Comparison of ENCODE assay signal across 30 mouse cellular contexts in genomic region chr8:122428163-122428562, GRCm38 (mm10). TPM values are rescaled to one million over a fixed set of nuclear protein-coding genes. Genes with fewer than 3 reads are reported as not detected.
"Had no signal": no experiment of that assay in that cellular context is flagged by ENCODE, and none has a peak within 500 bp of the region (broad histone marks: within the 10 kb centered on the region; RNA-seq: fewer than 3 reads in every experiment).

No protein-coding gene starts in this region.

- H3K9me3 ChIP-seq: limb, embryonic 12.5 days; limb, embryonic 15.5 days; liver, embryonic 15.5 days had no signal

- H3K27ac ChIP-seq: kidney, postnatal 0 days; layer of hippocampus, adult 2 months; limb, embryonic 12.5 days; limb, embryonic 15.5 days; liver, embryonic 15.5 days had no signal

- H3K9ac ChIP-seq: limb, embryonic 12.5 days; limb, embryonic 15.5 days; liver, embryonic 15.5 days had no signal

- H3K27me3 ChIP-seq: limb, embryonic 12.5 days; limb, embryonic 15.5 days had no signal

- H3K4me3 ChIP-seq: layer of hippocampus, adult 2 months; limb, embryonic 12.5 days; limb, embryonic 15.5 days; liver, embryonic 15.5 days had no signal

- DNase-seq: kidney, adult 2 months; kidney, postnatal 25 days; layer of hippocampus, adult 9-11 months; lung, adult 2 months; lung, postnatal 36 days; midbrain, embryonic 14.5 days; thymus, adult 18-20 months; thymus, postnatal 36 days had no signal

RNA-seq across cellular contexts. Expression of gene Il17c, which starts 6.3 kb away (rescaled TPM):
- total RNA-seq: layer of hippocampus, adult 2 months; layer of hippocampus, postnatal 25 days; left cerebral cortex, adult 8-10 months; left cerebral cortex, postnatal 14 days; megakaryocyte progenitor cell, adult 5-6 weeks; megakaryocyte-erythroid progenitor cell, adult 5-6 weeks; midbrain, postnatal 0 days had no signal
- polyA plus RNA-seq: intestine, embryonic 14.5 days; intestine, postnatal 0 days; kidney, embryonic 14.5 days; kidney, postnatal 0 days; limb, embryonic 12.5 days; liver, embryonic 11.5 days; liver, embryonic 15.5 days; lung, embryonic 16.5 days; midbrain, embryonic 11.5 days; midbrain, embryonic 14.5 days; neural tube, embryonic 14.5 days; stomach, embryonic 16.5 days; urinary bladder, adult 2 months had no signal

RNA-seq across cellular contexts. Expression of gene Snai3, which starts 32.4 kb away (rescaled TPM):
- total RNA-seq: layer of hippocampus, adult 2 months; layer of hippocampus, postnatal 25 days; left cerebral cortex, postnatal 14 days; left cerebral cortex, postnatal 4 days; megakaryocyte-erythroid progenitor cell, adult 5-6 weeks; midbrain, postnatal 0 days had no signal
- polyA plus RNA-seq: midbrain, embryonic 11.5 days; midbrain, embryonic 14.5 days; midbrain, postnatal 0 days; neural tube, embryonic 11.5 days; neural tube, embryonic 14.5 days had no signal
